Mouse (Mus musculus) lung, postnatal 0 days (tissue): Measurements from ENCODE around the gene Ero1l. TPM values are rescaled to one million over a fixed set of nuclear protein-coding genes. Genes with fewer than 3 reads are reported as not detected.
A peak's percentile ranks its signal among the peaks of the same experiment; 100 is the strongest.

Experiments used
- ATAC-seq: fragments of 200-750 bp; cut with Nextera tagmentation; 2 replicates; pipeline ENCODE4 v1.8.0; 2017; ENCODE audit warnings: moderate library complexity
- DNase-seq: peaks from one replicate; pipeline ENCODE4 v3.0.0-alpha.2; 2016; ENCODE audit warnings: low spot score
- H3K27ac ChIP-seq: fragments of 300-500 bp; sonication (generic); 2 replicates; pipeline ENCODE4 v1.5.1; 2014; ENCODE audit warnings: antibody characterized with exemption, mild to moderate bottlenecking, low read length, mixed read lengths
- H3K27me3 ChIP-seq: fragments of 300-500 bp; sonication (generic); replicated peaks from 2 replicates; pipeline ENCODE4 v1.6.1; 2014; ENCODE audit warnings: low read length, mixed read lengths; ENCODE audit not compliant: insufficient read depth
- H3K36me3 ChIP-seq: fragments of 300-500 bp; sonication (generic); 2 replicates; pipeline ENCODE4 v1.6.1; 2014; ENCODE audit warnings: low read length, mixed read lengths; ENCODE audit not compliant: insufficient read depth
- H3K4me1 ChIP-seq: fragments of 300-500 bp; sonication (generic); 2 replicates; pipeline ENCODE4 v1.6.1; 2014; ENCODE audit warnings: antibody characterized with exemption, low read depth, low read length, mixed read lengths; ENCODE audit not compliant: insufficient read depth
- H3K4me2 ChIP-seq: fragments of 300-500 bp; sonication (generic); replicated peaks from 2 replicates; pipeline ENCODE4 v1.6.1; 2014; ENCODE audit warnings: low read depth, mild to moderate bottlenecking, low read length, moderate library complexity, mixed read lengths
- H3K4me3 ChIP-seq: fragments of 300-500 bp; sonication (generic); 2 replicates; pipeline ENCODE4 v1.5.1; 2014; ENCODE audit warnings: low read depth, low read length
- H3K9ac ChIP-seq: fragments of 300-500 bp; sonication (generic); replicated peaks from 2 replicates; pipeline ENCODE4 v1.6.1; 2014; ENCODE audit warnings: low read depth, mild to moderate bottlenecking
- H3K9me3 ChIP-seq: fragments of 300-500 bp; sonication (generic); 2 replicates; pipeline ENCODE4 v1.6.1; 2016; ENCODE audit warnings: low read length, mixed read lengths
- CTCF ChIP-seq: IDR thresholded peaks from 2 replicates; pipeline ENCODE4 v1.5.1; 2016; ENCODE audit warnings: antibody characterized with exemption, mild to moderate bottlenecking
- EP300 ChIP-seq: IDR thresholded peaks from 2 replicates; pipeline ENCODE4 v1.6.1; 2016; ENCODE audit warnings: antibody characterized with exemption, mild to moderate bottlenecking, control low read depth
- WGBS: fragments of 180-500 bp; shearing (Covaris S2); extraction: QIAGEN DNeasy Blood & Tissue Kit; methylation state at CpG from one replicate; pipeline ENCODE4 v1.1.7; 2014; 5-methylcytosine and 5-hydroxymethylcytosine counted together
- polyA plus RNA-seq: library from polyadenylated mRNA; unstranded; fragments of >200 nt; fragmentation: Nextera tagmentation; extraction: Ambion mirVana; gene quantifications from 2 replicates; pipeline ENCODE4 v1.2.1, GENCODE M21; 2015

Ero1l gene
- polyA plus RNA-seq, 1 experiment from 2014 or later: 24.5 TPM

DNA sequence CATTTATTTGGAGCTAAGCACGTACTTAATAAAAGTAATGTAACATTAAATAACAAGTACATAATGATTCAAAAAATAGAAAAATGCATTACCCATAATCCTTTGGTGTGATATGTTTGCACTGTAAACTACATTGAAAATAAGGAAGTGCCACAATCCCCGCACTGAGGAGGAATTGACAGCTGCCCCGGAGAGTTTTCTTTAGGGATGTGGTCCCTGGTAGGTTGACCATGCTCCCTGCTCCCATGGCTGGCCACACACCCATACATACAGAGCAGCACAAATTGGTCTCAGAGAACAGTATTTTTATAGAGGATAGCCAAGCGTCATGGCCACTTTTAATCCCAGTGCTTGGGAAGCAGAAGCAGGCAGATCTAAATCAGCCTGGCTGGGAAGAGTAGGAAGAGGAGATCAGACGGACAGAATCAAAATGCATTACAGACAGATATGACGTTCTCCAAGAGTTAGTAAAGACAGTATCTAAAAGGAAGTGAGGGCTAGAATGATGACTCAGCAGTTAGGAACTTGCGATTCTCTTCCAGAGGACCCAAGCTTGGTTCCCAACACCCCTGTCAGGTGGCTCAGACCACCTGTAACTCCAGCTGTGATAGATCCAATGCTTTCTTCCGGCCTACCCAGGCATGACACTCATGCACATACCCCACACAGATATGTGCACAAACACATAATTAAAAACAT, 10.8 kb downstream of the Ero1l start:
- 82% methylated on average over 8 of the region's 8 CpGs for WGBS
- TF ChIP-seq CTCF: no peak
- no peak for TF ChIP-seq EP300
- Histone ChIP-seq H3K4me3 (no peak overlapping the region), H3K9ac (no peak overlapping the region), H3K9me3 (no peaks in the 10 kb centered on the region), H3K4me1 (no peaks in the 10 kb centered on the region), H3K4me2 (no peak overlapping the region), H3K27me3 (no peaks in the 10 kb centered on the region), H3K27ac (no peak overlapping the region), H3K36me3 (peaks cover 5% of the 10 kb centered on the region)
- DNase-seq (no peak), ATAC-seq (no peak)

DNA sequence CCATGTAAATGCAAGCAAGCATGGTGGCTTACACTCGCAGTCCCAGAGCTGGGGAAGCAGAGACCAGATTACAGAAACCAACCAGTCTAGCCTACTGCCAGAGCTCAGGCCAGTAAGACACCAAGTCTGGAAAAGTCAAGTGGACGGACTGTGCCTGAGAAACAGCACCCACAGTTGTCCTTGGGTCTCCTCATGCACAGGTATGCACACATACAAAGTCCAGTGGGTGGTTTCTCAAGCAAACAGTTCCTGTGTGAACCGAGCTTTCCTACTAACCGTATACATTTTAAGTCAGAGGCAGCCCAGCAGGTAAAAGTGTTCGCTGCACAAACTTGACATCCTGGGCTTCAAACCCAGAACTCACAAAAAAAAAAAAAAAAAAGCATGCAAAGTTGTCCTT, 12.7 kb downstream of the Ero1l start:
- Histone ChIP-seq H3K9me3 (no peaks in the 10 kb centered on the region), H3K4me3 (no peak overlapping the region), H3K4me1 (no peaks in the 10 kb centered on the region), H3K27me3 (no peaks in the 10 kb centered on the region), H3K36me3 (peaks cover 5% of the 10 kb centered on the region), H3K9ac (no peak overlapping the region), H3K27ac (no peak overlapping the region), H3K4me2 (no peak overlapping the region)
- DNase-seq (no peak), ATAC-seq (no peak)
- TF ChIP-seq CTCF (no peak), EP300 (no peak)
- WGBS: 91% methylated on average over 5 of the region's 5 CpGs

DNA sequence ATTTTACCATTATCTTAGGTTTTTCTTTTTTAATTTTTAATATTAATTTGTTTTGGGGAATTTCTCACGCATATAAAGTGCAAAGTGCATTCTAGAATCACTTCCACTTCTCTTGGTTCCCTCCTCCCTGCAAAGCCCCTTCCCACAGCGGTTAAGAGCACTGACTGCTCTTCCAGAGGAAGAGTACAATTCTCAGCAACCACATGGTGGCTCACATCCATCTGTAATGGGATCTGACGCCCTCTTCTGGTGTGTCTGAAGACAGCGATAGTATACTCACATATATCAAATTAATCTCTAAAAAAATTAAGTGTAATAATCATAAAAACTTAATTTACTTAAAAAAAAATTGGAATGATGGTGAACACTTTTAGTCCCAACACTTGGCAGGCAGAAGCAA, 14.2 kb downstream of the Ero1l start:
- TF ChIP-seq CTCF (no peak), EP300 (no peak)
- DNase-seq (no peak), ATAC-seq (no peak)
- no peak overlapping the region for H3K27ac ChIP-seq
- H3K4me1 ChIP-seq: no peaks in the 10 kb centered on the region
- WGBS: 78% methylated on average over 4 of the region's 4 CpGs
- H3K9ac ChIP-seq: no peak overlapping the region
- H3K9me3 ChIP-seq: no peaks in the 10 kb centered on the region
- no peak overlapping the region for H3K4me2 ChIP-seq
- H3K4me3 ChIP-seq: no peak overlapping the region
- no peaks in the 10 kb centered on the region for H3K27me3 ChIP-seq
- H3K36me3 ChIP-seq: peaks cover 7% of the 10 kb centered on the region

DNA sequence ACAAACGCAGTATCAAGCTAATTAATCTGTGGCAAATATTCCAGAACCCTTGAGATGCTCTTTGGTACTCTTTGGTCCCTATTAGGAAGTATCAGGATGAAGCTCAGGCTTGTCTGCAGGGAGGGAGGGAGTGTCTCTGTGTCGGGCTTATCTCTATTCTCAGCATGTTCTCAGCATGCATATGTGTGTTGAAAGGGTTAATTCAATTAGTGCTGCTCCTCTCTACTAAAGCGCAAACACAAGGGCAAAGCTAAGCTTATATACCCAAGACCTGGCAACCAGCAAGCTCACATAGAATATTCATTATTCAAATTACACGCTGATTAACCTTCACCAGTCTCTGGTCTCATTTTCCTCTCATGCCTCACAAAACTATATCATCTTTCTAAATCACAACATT, 14.6 kb downstream of the Ero1l start:
- Histone ChIP-seq H3K4me3 (no peak overlapping the region), H3K27ac (no peak overlapping the region), H3K27me3 (no peaks in the 10 kb centered on the region), H3K9ac (no peak overlapping the region), H3K4me2 (no peak overlapping the region), H3K9me3 (no peaks in the 10 kb centered on the region), H3K36me3 (peaks cover 10% of the 10 kb centered on the region), H3K4me1 (no peaks in the 10 kb centered on the region)
- 61% methylated on average over 4 of the region's 4 CpGs for WGBS
- ATAC-seq (no peak), DNase-seq (no peak)
- TF ChIP-seq EP300: no peak

DNA sequence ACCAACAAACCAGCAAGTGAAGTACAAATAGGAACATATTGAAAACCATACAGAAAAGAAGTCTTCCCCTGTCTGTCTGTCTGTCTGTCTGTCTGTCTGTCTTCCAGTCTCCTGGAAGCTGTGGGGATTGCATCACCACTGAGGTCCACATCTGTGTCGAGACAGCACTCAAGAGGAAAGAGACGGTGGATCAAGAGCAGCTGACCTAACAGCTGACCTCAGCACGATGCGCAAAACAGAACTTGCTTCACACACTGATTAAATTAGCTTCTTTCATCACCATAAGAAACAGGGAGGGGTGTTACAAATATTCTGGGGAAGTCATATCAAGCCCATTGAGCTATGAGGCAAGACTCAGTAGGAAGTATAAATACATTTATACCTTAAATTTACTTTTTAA, 27.0 kb downstream of the Ero1l start:
- DNase-seq: peak; percentile 8
- no peak overlapping the region for H3K4me3 ChIP-seq
- no peak for TF ChIP-seq CTCF
- TF ChIP-seq EP300: no peak
- H3K4me2 ChIP-seq: no peak overlapping the region
- no peaks in the 10 kb centered on the region for H3K4me1 ChIP-seq
- H3K27me3 ChIP-seq: no peaks in the 10 kb centered on the region
- 75% methylated on average over 4 of the region's 4 CpGs for WGBS
- H3K9ac ChIP-seq: no peak overlapping the region
- no peaks in the 10 kb centered on the region for H3K9me3 ChIP-seq
- no peak overlapping the region for H3K27ac ChIP-seq
- ATAC-seq: no peak
- H3K36me3 ChIP-seq: peaks cover 15% of the 10 kb centered on the region

DNA sequence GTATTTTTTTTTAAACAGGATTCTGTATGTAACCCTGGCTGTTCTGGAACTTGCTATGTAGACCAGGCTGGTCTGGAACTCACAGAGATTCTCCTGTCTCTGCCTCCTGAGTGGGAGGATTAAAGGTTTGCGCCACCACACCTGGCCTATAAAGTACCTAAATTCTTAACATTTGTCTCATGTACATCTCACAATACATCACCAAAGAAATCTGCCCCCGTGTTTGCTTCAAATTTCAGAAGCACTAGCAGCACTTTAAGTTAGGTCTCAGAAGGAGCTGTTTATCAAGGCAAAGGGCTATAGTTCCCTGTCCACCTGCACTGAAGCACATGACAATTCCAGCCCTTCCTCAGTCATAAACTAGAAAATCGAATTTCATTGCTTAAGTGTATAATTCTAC, 36.5 kb downstream of the Ero1l start:
- WGBS: 87% methylated on average over 3 of the region's 3 CpGs
- H3K27me3 ChIP-seq: no peaks in the 10 kb centered on the region
- no peaks in the 10 kb centered on the region for H3K4me1 ChIP-seq
- H3K4me2 ChIP-seq: no peak overlapping the region
- no peak for DNase-seq
- H3K27ac ChIP-seq: no peak overlapping the region
- no peak for ATAC-seq
- TF ChIP-seq EP300 (no peak), CTCF (no peak)
- H3K9me3 ChIP-seq: no peaks in the 10 kb centered on the region
- H3K9ac ChIP-seq: no peak overlapping the region
- no peak overlapping the region for H3K4me3 ChIP-seq
- peaks cover 4% of the 10 kb centered on the region; the same call in 1 of the 2 replicates for H3K36me3 ChIP-seq

DNA sequence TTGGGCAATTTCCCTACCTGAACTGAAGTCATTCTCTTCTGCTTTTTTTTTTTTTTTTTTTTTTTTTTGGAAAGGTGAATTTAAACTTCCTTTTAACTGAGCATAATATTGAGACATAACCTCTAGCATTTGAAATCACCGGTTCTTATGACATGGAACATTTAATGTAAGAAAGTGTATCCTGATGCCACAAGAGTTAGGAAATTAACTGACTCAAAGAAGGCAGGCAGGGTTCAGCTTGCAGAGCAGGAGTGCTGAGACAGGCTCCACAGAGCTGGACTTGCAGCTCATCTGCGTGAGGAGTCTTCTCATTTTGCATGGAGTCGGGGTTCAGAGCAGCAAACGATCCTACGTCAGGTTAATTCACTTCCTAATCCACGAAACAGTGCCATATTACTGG, 42.8 kb downstream of the Ero1l start:
- H3K4me2 ChIP-seq: no peak overlapping the region
- no peak overlapping the region for H3K9ac ChIP-seq
- no peaks in the 10 kb centered on the region for H3K27me3 ChIP-seq
- ATAC-seq: no peak
- H3K4me1 ChIP-seq: no peaks in the 10 kb centered on the region
- no peaks in the 10 kb centered on the region for H3K36me3 ChIP-seq
- 87% methylated on average over 6 of the region's 6 CpGs for WGBS
- TF ChIP-seq CTCF (no peak), EP300 (no peak)
- H3K4me3 ChIP-seq: no peak overlapping the region
- H3K9me3 ChIP-seq: no peaks in the 10 kb centered on the region
- no peak for DNase-seq
- H3K27ac ChIP-seq: no peak overlapping the region
